Mouse (Mus musculus) brain, embryonic 14.5 days (tissue): ENCODE measurements around the gene Zdhhc4.

Experiments used
- CTCF ChIP-seq: fragments of 200-500 bp; IDR thresholded peaks from 2 replicates; pipeline ENCODE4 v1.5.1; 2012; ENCODE audit warnings: inconsistent platforms, mild to moderate bottlenecking, moderate library complexity, borderline replicate concordance; ENCODE audit not compliant: insufficient read depth, insufficient read length; ENCODE audit errors: extremely low read depth
- POLR2A ChIP-seq: fragments of 200-500 bp; IDR thresholded peaks from 2 replicates; pipeline ENCODE4 v1.6.1; 2012; ENCODE audit warnings: mild to moderate bottlenecking, inconsistent platforms, borderline replicate concordance; ENCODE audit not compliant: poor library complexity, insufficient read depth, insufficient read length, severe bottlenecking; ENCODE audit errors: extremely low read depth

DNA sequence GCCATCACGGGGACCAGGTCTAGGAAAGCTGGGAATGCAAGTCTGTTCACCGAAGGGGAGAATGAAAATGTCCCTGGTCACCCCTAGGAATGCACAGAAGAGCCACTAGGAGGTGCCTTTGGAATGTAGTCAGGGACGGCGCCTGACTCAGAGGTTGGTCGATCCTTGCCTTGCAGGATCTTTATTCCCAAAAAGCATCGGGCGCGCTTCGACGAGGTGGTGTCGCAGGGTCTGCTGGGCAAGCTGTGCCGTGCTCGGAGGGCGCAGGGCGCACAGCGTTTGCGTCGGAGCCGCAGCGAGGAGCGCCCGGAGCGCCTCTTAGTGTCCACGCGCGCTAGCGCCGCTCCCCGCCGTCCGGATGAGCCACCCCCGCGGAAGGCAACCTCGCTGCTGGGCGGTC, 43.8 kb upstream of the Zdhhc4 start:
- TF ChIP-seq CTCF = peak; percentile 42; the same call in 1 of the 2 replicates
- TF ChIP-seq POLR2A = no peak
